ENCODE assay signal across 8 mouse cellular contexts in the genomic region with DNA sequence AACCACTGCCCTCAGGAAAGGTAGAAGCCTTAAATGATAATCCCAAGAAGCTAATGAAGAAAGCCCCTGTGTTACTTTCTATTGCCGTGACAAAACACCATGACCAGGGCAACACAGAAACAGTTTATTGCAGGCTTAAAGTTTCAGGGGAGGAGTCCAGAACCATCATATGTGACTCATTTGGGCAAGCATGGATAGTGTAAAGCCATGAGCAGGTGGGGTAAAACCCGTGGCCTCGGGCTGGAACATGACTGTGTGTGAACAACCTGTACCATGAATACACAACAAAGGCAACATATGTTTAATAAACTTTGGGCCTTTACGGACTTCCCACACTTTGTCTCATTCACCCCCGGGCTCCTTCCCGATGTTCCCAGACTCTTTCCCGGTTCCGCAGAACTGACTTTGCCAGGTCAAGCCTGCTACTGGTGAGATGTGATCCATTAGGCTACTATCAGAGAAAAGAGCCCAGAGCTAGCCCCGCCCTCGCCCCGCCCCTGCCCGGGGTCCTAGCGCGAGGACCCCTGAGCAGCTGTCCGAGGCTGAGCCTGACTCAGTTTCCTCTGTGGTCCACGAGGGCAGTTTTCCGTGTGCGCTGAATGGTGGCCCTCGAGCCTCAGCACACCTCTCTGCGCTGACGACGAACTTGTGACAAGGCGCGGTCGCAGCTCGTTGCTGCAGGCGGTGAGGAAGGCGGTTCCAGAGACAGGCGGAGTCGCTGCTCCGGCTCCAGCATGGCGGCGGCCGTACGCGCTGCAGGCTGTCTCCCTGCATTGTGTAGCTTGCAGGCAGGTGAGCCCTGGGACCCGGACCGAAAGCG. TPM values are rescaled to one million over a fixed set of nuclear protein-coding genes. Genes with fewer than 3 reads are reported as not detected.
DNase-seq lines count a peak whose midpoint lies in the region; ATAC-seq and TF ChIP-seq lines count a peak whose summit lies in the region.

Zfp661 (minus strand) TSS at position 401 of the 820 bp plus-strand sequence.
Mrps5 (plus strand) TSS at position 529 of the 820 bp plus-strand sequence.

- no peaks in the 10 kb centered on the region for H3K27me3 ChIP-seq in embryonic facial prominence, embryonic 13.5 days
- no peaks in the 10 kb centered on the region for H3K27me3 ChIP-seq in kidney, adult 2 months (replicated peaks; ENCODE audit: control insufficient read depth, insufficient read depth, low read length)
- H3K27me3 ChIP-seq in limb, embryonic 12.5 days = no peaks in the 10 kb centered on the region
- H3K27me3 ChIP-seq in midbrain, embryonic 15.5 days (replicated peaks) = no peaks in the 10 kb centered on the region
- H3K27me3 ChIP-seq in spleen, adult 2 months (ENCODE audit: control insufficient read depth, insufficient read depth, low read length) = no peaks in the 10 kb centered on the region

- 3% methylated on average over 39 of the region's 39 CpGs for WGBS in embryonic facial prominence, embryonic 13.5 days
- 4% methylated on average over 39 of the region's 39 CpGs for WGBS in kidney, adult 2 months
- 5% methylated on average over 39 of the region's 39 CpGs for WGBS in limb, embryonic 12.5 days
- 5% methylated on average over 39 of the region's 39 CpGs for WGBS in midbrain, embryonic 15.5 days
- WGBS in spleen, adult 2 months = 5% methylated on average over 39 of the region's 39 CpGs

- peaks cover 33% of the 10 kb centered on the region for H3K4me1 ChIP-seq in embryonic facial prominence, embryonic 13.5 days
- peaks cover 17% of the 10 kb centered on the region; the same call in 1 of the 2 replicates for H3K4me1 ChIP-seq in kidney, adult 2 months (ENCODE audit: control insufficient read depth, insufficient read depth, low read length)
- H3K4me1 ChIP-seq in limb, embryonic 12.5 days (replicated peaks) = peaks cover 37% of the 10 kb centered on the region
- H3K4me1 ChIP-seq in midbrain, embryonic 15.5 days = peaks cover 37% of the 10 kb centered on the region
- H3K4me1 ChIP-seq in spleen, adult 2 months (ENCODE audit: control insufficient read depth, insufficient read depth, insufficient read length) = peaks cover 3% of the 10 kb centered on the region; the same call in 1 of the 2 replicates

- H3K36me3 ChIP-seq in embryonic facial prominence, embryonic 13.5 days = peaks cover 10% of the 10 kb centered on the region; the same call in 1 of the 2 replicates
- no peaks in the 10 kb centered on the region for H3K36me3 ChIP-seq in kidney, adult 2 months (ENCODE audit: control insufficient read depth, insufficient read depth, low read length)
- peaks cover 11% of the 10 kb centered on the region; the same call in 1 of the 2 replicates for H3K36me3 ChIP-seq in limb, embryonic 12.5 days
- H3K36me3 ChIP-seq in midbrain, embryonic 15.5 days (replicated peaks) = no peaks in the 10 kb centered on the region
- H3K36me3 ChIP-seq in spleen, adult 2 months (ENCODE audit: control insufficient read depth, insufficient read depth, low read length) = no peaks in the 10 kb centered on the region; the same call in 1 of the 2 replicates

- peak within 1 kb of the TSS; percentile 83 for H3K4me2 ChIP-seq in embryonic facial prominence, embryonic 13.5 days
- peak within 1 kb of the TSS; percentile 75 for H3K4me2 ChIP-seq in limb, embryonic 12.5 days
- H3K4me2 ChIP-seq in midbrain, embryonic 15.5 days = peak within 1 kb of the TSS; percentile 63

- H3K4me3 ChIP-seq in embryonic facial prominence, embryonic 13.5 days = peak within 1 kb of the TSS; percentile 95
- peak within 1 kb of the TSS; percentile 82 for H3K4me3 ChIP-seq in kidney, adult 2 months (ENCODE audit: insufficient read depth, low read depth, low read length)
- peak within 1 kb of the TSS; percentile 77 for H3K4me3 ChIP-seq in limb, embryonic 12.5 days (replicated peaks)
- peak within 1 kb of the TSS; percentile 75 for H3K4me3 ChIP-seq in midbrain, embryonic 15.5 days
- peak within 1 kb of the TSS; percentile 82 for H3K4me3 ChIP-seq in spleen, adult 2 months (ENCODE audit: extremely low read depth, insufficient read depth, insufficient read length)

- TF ChIP-seq CTCF in kidney, adult 2 months (conservative IDR thresholded peaks at IDR 0.05; ENCODE audit: insufficient read depth, insufficient read length, low read depth, low read length) = no peak
- no peak for TF ChIP-seq CTCF in spleen, adult 2 months (IDR thresholded peaks at IDR 0.05; ENCODE audit: extremely low read depth, insufficient read depth, insufficient read length, insufficient replicate concordance)

- H3K27ac ChIP-seq in embryonic facial prominence, embryonic 13.5 days = peak within 1 kb of the TSS; percentile 93
- H3K27ac ChIP-seq in kidney, adult 2 months (ENCODE audit: insufficient read depth, low read depth, low read length) = peak within 1 kb of the TSS; percentile 96
- H3K27ac ChIP-seq in limb, embryonic 12.5 days = peak within 1 kb of the TSS; percentile 90
- H3K27ac ChIP-seq in midbrain, embryonic 15.5 days = peak within 1 kb of the TSS; percentile 94
- peak within 1 kb of the TSS; percentile 97 for H3K27ac ChIP-seq in spleen, adult 2 months (ENCODE audit: insufficient read depth, low read length)

- peak within 1 kb of the TSS; percentile 90 for H3K9ac ChIP-seq in embryonic facial prominence, embryonic 13.5 days
- H3K9ac ChIP-seq in limb, embryonic 12.5 days (replicated peaks) = peak within 1 kb of the TSS; percentile 73
- H3K9ac ChIP-seq in midbrain, embryonic 15.5 days = peak within 1 kb of the TSS; percentile 77

- peak; percentile 62 for ATAC-seq in embryonic facial prominence, embryonic 13.5 days (ENCODE audit: insufficient number of reproducible peaks, insufficient read depth, low FRiP score, low TSS enrichment, low read depth)
- peak; percentile 66 for ATAC-seq in limb, embryonic 12.5 days (ENCODE audit: insufficient number of reproducible peaks, insufficient read depth, low FRiP score, low TSS enrichment, low read depth)
- ATAC-seq in midbrain, embryonic 15.5 days (replicated peaks) = peak; percentile 85

- H3K9me3 ChIP-seq in embryonic facial prominence, embryonic 13.5 days = no peaks in the 10 kb centered on the region
- no peaks in the 10 kb centered on the region for H3K9me3 ChIP-seq in limb, embryonic 12.5 days
- H3K9me3 ChIP-seq in midbrain, embryonic 15.5 days = no peaks in the 10 kb centered on the region

- TF ChIP-seq POLR2A in kidney, adult 2 months (IDR thresholded peaks at IDR 0.05; ENCODE audit: low read depth, low read length) = peak; percentile 29
- peak; percentile 56 for TF ChIP-seq POLR2A in spleen, adult 2 months (IDR thresholded peaks at IDR 0.05; ENCODE audit: low read depth, low read length)

- peak; percentile 89 for DNase-seq in 3134 (ENCODE audit: extremely low read depth, insufficient read length, low spot score)
- peak; percentile 85 to 89 for DNase-seq in adrenal gland, postnatal 36 days
- DNase-seq in heart, adult 18-20 months = peak; percentile 84 to 93
- DNase-seq in kidney, adult 2 months = peak; percentile 91
- peak; percentile 69 to 74 for DNase-seq in spleen, adult 2 months (ENCODE audit: low read depth in 1 of 2, low spot score in 2 of 2)

RNA-seq across cellular contexts. Expression of gene Zfp661, which starts in this region (rescaled TPM):
- 1 to 10 TPM; 3.0 to 3.2 TPM for total RNA-seq in adrenal gland, postnatal 36 days (2021)
- 6.0 and 6.8 TPM in 2 replicates for polyA plus RNA-seq in embryonic facial prominence, embryonic 13.5 days (2015; fragmentation: Nextera tagmentation; extraction: Ambion mirVana)
- 1 to 10 TPM; 1.8 to 2.2 TPM for total RNA-seq in heart, adult 18-20 months (2021)
- 3.1 and 4.1 TPM in 2 replicates for polyA plus RNA-seq in kidney, adult 2 months (2012; rRNA removed)
- polyA plus RNA-seq in limb, embryonic 12.5 days (2016; fragmentation: Nextera tagmentation; extraction: Ambion mirVana) = 5.6 and 6.7 TPM in 2 replicates
- polyA plus RNA-seq in midbrain, embryonic 15.5 days (2015; fragmentation: Nextera tagmentation; extraction: Ambion mirVana) = 8.0 and 8.4 TPM in 2 replicates
- 1.4 and 1.8 TPM in 2 replicates for polyA plus RNA-seq in spleen, adult 2 months (2012; rRNA removed)

RNA-seq across cellular contexts. Expression of gene Mrps5, which starts in this region (rescaled TPM):
- 100 to 1,000 TPM; 113 to 115 TPM for total RNA-seq in adrenal gland, postnatal 36 days (2021)
- 135 and 137 TPM in 2 replicates for polyA plus RNA-seq in embryonic facial prominence, embryonic 13.5 days (2015; fragmentation: Nextera tagmentation; extraction: Ambion mirVana)
- total RNA-seq in heart, adult 18-20 months (2021) = 10 to 100 TPM; 78.3 to 93.4 TPM
- polyA plus RNA-seq in kidney, adult 2 months (2012; rRNA removed) = 72.0 and 90.4 TPM in 2 replicates
- polyA plus RNA-seq in limb, embryonic 12.5 days (2016; fragmentation: Nextera tagmentation; extraction: Ambion mirVana) = 153 and 162 TPM in 2 replicates
- 145 and 151 TPM in 2 replicates for polyA plus RNA-seq in midbrain, embryonic 15.5 days (2015; fragmentation: Nextera tagmentation; extraction: Ambion mirVana)
- polyA plus RNA-seq in spleen, adult 2 months (2012; rRNA removed) = 23.3 and 34.5 TPM in 2 replicates

Comparison
In these comparisons a context has a peak if more than half of its experiments do, and no peak if none do; other contexts are left out.
1. Peak in every context shown above with its lines: DNase-seq, ATAC-seq, H3K4me3 ChIP-seq and H3K27ac ChIP-seq.